Mouse (Mus musculus): ENCODE measurements around the gene Zbtb48. TPM values are rescaled to one million over a fixed set of nuclear protein-coding genes. Genes with fewer than 3 reads are reported as not detected.

Zbtb48 gene
- total and polyA plus RNA-seq, 3 experiments: 9.8 to 13.9 (median 13.4) TPM

DNA sequence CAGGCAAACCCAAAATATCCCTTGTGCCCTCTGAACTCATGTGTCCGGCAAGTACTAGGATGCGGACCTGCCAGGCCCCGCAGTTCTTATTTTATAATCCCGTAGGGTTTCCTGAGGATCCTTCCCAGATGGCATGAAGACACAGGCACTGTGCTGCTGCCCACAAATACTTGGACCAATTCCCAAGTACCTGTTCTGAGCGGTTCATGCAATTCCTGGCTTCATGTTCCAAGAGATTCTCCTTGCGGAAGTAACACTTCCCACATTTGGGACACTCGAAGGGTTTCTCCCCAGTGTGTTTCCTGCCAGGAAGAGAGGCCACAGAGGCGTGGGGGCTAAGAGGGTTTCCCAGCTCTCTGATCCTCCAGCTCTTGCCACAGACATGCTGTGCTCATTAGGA lies 5.0 kb downstream of the Zbtb48 start:
- Histone ChIP-seq H3K27me3 (ENCODE audit: insufficient read depth, low read length) (no peaks in the 10 kb centered on the region; the same call in 1 of the 2 replicates), H3K9me3 (replicated peaks) (no peaks in the 10 kb centered on the region), H3K4me1 (ENCODE audit: insufficient read depth, low read depth, low read length) (peaks cover 30% of the 10 kb centered on the region), H3K36me3 (replicated peaks) (peaks cover 93% of the 10 kb centered on the region), H3K4me3 (ENCODE audit: low read depth, low read length) (no peak overlapping the region)
- DNase-seq (ENCODE audit: low spot score) (no peak), ATAC-seq (ENCODE audit: extremely low read depth, insufficient number of reproducible peaks, low FRiP score, poor library complexity, severe bottlenecking) (no peak)
- TF ChIP-seq TAL1 (conservative IDR thresholded peaks at IDR 0.05; ENCODE audit: low read depth, low read length): no peak
- TF ChIP-seq POLR2AphosphoS5 (IDR thresholded peaks at IDR 0.05; ENCODE audit: insufficient replicate concordance, low read depth, low read length): no peak
- no peak for TF ChIP-seq GATA2 (IDR thresholded peaks at IDR 0.05; ENCODE audit: borderline replicate concordance, low read depth, low read length)
- no peak for TF ChIP-seq CTCF (IDR thresholded peaks at IDR 0.05; ENCODE audit: low read depth, low read length)
- no peak for TF ChIP-seq GATA1 (IDR thresholded peaks at IDR 0.05; ENCODE audit: borderline replicate concordance, low read length)

DNA sequence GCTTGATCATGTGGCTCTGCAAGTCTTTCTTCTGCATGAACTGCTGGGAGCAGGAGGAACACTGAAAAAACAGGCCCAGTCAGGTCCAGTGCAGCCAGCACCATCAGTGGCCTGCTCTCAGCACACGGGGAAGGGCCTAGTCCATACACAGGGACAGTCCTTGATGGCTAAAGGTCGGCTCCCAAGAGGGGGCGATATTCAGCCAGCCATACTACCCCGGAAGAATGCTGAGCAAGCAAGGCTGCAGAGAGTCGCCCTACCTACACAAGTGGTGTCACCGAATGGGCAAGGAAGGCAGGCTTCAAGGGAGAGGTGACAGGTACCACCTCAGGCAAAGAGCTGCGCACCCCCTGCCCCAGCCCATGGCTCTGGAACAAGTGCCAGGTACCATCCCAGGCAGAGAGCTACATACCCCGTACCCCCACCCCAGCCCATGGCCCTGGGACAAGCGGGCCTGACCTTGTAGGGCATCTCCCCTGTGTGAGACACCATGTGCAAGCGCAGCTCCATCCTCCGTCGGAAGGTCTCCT lies 5.8 kb downstream of the Zbtb48 start:
- peaks cover 100% of the 10 kb centered on the region for H3K36me3 ChIP-seq (replicated peaks)
- H3K4me1 ChIP-seq (ENCODE audit: insufficient read depth, low read depth, low read length): peaks cover 28% of the 10 kb centered on the region
- no peaks in the 10 kb centered on the region; the same call in 1 of the 2 replicates for H3K27me3 ChIP-seq (ENCODE audit: insufficient read depth, low read length)
- ATAC-seq (ENCODE audit: extremely low read depth, insufficient number of reproducible peaks, low FRiP score, poor library complexity, severe bottlenecking) (no peak), DNase-seq (ENCODE audit: low spot score) (no peak)
- no peaks in the 10 kb centered on the region for H3K9me3 ChIP-seq (replicated peaks)
- H3K4me3 ChIP-seq (ENCODE audit: low read depth, low read length): no peak overlapping the region
- TF ChIP-seq GATA1 (IDR thresholded peaks at IDR 0.05; ENCODE audit: borderline replicate concordance, low read length) (no peak), TAL1 (conservative IDR thresholded peaks at IDR 0.05; ENCODE audit: low read depth, low read length) (no peak), POLR2AphosphoS5 (IDR thresholded peaks at IDR 0.05; ENCODE audit: insufficient replicate concordance, low read depth, low read length) (no peak), GATA2 (IDR thresholded peaks at IDR 0.05; ENCODE audit: borderline replicate concordance, low read depth, low read length) (no peak), CTCF (IDR thresholded peaks at IDR 0.05; ENCODE audit: low read depth, low read length) (no peak)

DNA sequence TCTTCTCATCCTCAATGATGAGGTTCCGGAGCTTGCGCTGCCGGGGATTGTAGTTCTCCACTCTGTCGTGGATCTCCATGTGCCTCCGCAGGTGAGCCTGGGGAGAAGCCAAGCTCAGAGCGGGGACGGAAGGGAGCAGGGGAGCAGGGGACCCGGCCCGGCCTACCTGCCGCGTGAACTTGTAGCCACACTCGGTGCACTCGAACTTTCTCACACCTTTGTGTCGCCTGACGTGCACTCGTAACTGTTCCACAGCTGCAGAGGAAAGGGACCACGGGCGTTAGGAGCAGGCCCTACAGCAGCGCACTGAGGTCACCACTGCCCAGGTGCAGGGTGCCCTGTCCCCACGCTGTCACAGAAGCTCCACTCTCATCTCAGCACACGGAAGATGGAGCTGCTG lies 7.4 kb downstream of the Zbtb48 start:
- peaks cover 13% of the 10 kb centered on the region for H3K4me1 ChIP-seq (ENCODE audit: insufficient read depth, low read depth, low read length)
- peaks cover 100% of the 10 kb centered on the region for H3K36me3 ChIP-seq (replicated peaks)
- TF ChIP-seq GATA1 (IDR thresholded peaks at IDR 0.05; ENCODE audit: borderline replicate concordance, low read length): no peak
- TF ChIP-seq GATA2 (IDR thresholded peaks at IDR 0.05; ENCODE audit: borderline replicate concordance, low read depth, low read length): no peak
- TF ChIP-seq TAL1 (conservative IDR thresholded peaks at IDR 0.05; ENCODE audit: low read depth, low read length): no peak
- no peak for TF ChIP-seq POLR2AphosphoS5 (IDR thresholded peaks at IDR 0.05; ENCODE audit: insufficient replicate concordance, low read depth, low read length)
- TF ChIP-seq CTCF (IDR thresholded peaks at IDR 0.05; ENCODE audit: low read depth, low read length): no peak
- no peak overlapping the region; the same call in 1 of the 2 replicates for H3K4me3 ChIP-seq (ENCODE audit: low read depth, low read length)
- DNase-seq (ENCODE audit: low spot score): no peak
- no peaks in the 10 kb centered on the region for H3K9me3 ChIP-seq (replicated peaks)
- ATAC-seq (ENCODE audit: extremely low read depth, insufficient number of reproducible peaks, low FRiP score, poor library complexity, severe bottlenecking): no peak
- H3K27me3 ChIP-seq (ENCODE audit: insufficient read depth, low read length): no peaks in the 10 kb centered on the region; the same call in 1 of the 2 replicates

DNA sequence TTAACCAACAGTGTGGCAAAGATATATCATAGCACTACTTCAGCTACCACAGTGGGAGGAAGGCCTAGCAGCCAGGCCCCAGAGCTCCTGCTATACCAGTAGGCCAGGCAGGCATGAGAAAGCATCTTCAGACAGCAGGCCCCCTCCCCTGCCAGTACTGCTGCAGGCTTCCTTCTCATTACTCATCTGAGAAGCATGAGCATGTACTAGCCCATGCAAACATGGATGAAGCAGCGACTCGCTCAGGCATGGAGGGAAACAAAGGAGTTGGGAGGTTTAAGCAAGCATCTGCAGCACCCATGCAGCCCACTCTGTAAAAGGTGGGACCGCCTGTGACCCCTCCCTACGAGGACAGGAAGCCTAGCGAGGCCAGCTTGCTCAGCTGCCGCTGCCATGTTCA lies 8.4 kb downstream of the Zbtb48 start:
- no peak for DNase-seq (ENCODE audit: low spot score)
- no peak for ATAC-seq (ENCODE audit: extremely low read depth, insufficient number of reproducible peaks, low FRiP score, poor library complexity, severe bottlenecking)

DNA sequence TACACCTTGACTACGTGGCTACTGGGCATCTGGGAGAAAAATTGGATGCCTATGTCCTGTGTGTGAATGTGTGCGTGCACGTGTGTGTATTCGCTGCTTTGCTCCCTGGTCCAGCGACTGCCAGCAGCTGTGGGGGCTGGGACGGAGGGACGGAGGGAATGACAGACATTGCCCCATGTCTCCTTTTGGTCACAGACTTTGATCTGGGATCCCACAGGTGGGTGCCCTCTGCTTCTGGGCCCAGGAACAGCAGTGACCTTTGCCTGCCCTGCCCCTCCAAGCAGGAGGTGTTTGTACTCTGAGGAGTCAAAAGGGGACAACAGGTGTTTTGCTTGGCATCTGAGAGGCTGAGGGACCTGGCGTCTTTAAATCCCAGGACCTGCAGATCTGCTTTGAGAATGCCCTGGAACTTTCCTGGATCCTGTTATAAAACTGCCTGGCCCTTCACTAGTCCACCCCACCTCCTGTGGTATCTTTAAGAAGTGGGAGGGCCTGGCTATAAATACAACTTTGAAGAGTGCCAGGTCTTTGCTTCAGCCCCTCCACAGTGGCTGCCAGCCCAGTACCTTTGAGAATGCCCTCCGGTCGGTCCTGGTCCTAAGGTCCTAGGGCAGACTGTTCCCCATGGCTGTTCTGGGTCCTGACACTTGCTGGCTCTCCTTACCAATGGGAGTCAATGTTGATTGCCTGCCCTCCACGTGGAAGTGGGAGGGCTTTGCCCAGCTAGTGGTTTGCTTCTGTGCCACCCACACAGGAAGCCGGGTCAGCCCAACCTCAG lies 14.2 kb downstream of the Zbtb48 start:
- TF ChIP-seq TAL1 (conservative IDR thresholded peaks at IDR 0.05; ENCODE audit: low read depth, low read length) (no peak), GATA1 (IDR thresholded peaks at IDR 0.05; ENCODE audit: borderline replicate concordance, low read length) (no peak), CTCF (IDR thresholded peaks at IDR 0.05; ENCODE audit: low read depth, low read length) (no peak), POLR2AphosphoS5 (IDR thresholded peaks at IDR 0.05; ENCODE audit: insufficient replicate concordance, low read depth, low read length) (no peak), GATA2 (IDR thresholded peaks at IDR 0.05; ENCODE audit: borderline replicate concordance, low read depth, low read length) (no peak)
- H3K36me3 ChIP-seq (replicated peaks): peaks cover 79% of the 10 kb centered on the region
- peaks cover 4% of the 10 kb centered on the region for H3K27me3 ChIP-seq (ENCODE audit: insufficient read depth, low read length)
- no peaks in the 10 kb centered on the region for H3K9me3 ChIP-seq (replicated peaks)
- ATAC-seq (ENCODE audit: extremely low read depth, insufficient number of reproducible peaks, low FRiP score, poor library complexity, severe bottlenecking) (no peak), DNase-seq (ENCODE audit: low spot score) (no peak)
- peaks cover 52% of the 10 kb centered on the region for H3K4me1 ChIP-seq (ENCODE audit: insufficient read depth, low read depth, low read length)
- H3K4me3 ChIP-seq (ENCODE audit: low read depth, low read length): no peak overlapping the region

More for the DNA sequence above, 8.4 kb downstream of the Zbtb48 start:
- H3K36me3 ChIP-seq (replicated peaks): peaks cover 100% of the 10 kb centered on the region
- H3K9me3 ChIP-seq (replicated peaks): no peaks in the 10 kb centered on the region
- no peak overlapping the region for H3K4me3 ChIP-seq (ENCODE audit: low read depth, low read length)
- TF ChIP-seq GATA1 (IDR thresholded peaks at IDR 0.05; ENCODE audit: borderline replicate concordance, low read length) (no peak), TAL1 (conservative IDR thresholded peaks at IDR 0.05; ENCODE audit: low read depth, low read length) (no peak), CTCF (IDR thresholded peaks at IDR 0.05; ENCODE audit: low read depth, low read length) (no peak), POLR2AphosphoS5 (IDR thresholded peaks at IDR 0.05; ENCODE audit: insufficient replicate concordance, low read depth, low read length) (no peak), GATA2 (IDR thresholded peaks at IDR 0.05; ENCODE audit: borderline replicate concordance, low read depth, low read length) (no peak)
- H3K27me3 ChIP-seq (ENCODE audit: insufficient read depth, low read length): no peaks in the 10 kb centered on the region; the same call in 1 of the 2 replicates
- H3K4me1 ChIP-seq (ENCODE audit: insufficient read depth, low read depth, low read length): peaks cover 6% of the 10 kb centered on the region; the same call in 1 of the 2 replicates

DNA sequence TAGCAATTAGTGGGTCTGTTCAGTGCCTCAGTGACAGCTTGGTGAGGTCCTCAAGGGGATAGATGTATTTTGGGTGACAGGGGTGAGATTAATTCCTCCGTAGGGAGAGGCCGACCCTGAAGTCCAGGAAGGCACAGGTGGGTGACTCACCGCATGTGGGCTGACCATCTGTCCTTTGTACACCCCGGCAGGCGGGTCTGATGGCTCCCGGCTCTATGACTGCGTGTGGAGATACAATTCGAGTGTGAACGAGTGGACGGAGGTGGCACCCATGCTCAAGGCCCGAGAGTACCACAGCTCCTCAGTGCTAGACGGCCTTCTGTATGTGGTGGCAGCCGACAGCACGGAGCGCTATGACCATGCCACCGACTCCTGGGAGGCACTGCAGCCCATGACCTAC lies 15.4 kb downstream of the Zbtb48 start:
- no peaks in the 10 kb centered on the region for H3K9me3 ChIP-seq (replicated peaks)
- peaks cover 68% of the 10 kb centered on the region for H3K36me3 ChIP-seq (replicated peaks)
- DNase-seq (ENCODE audit: low spot score) (no peak), ATAC-seq (ENCODE audit: extremely low read depth, insufficient number of reproducible peaks, low FRiP score, poor library complexity, severe bottlenecking) (no peak)
- H3K27me3 ChIP-seq (ENCODE audit: insufficient read depth, low read length): peaks cover 16% of the 10 kb centered on the region
- TF ChIP-seq TAL1 (conservative IDR thresholded peaks at IDR 0.05; ENCODE audit: low read depth, low read length): no peak
- H3K4me1 ChIP-seq (ENCODE audit: insufficient read depth, low read depth, low read length): peaks cover 61% of the 10 kb centered on the region
- H3K4me3 ChIP-seq (ENCODE audit: low read depth, low read length): peak overlapping the region; percentile 17; the same call in 1 of the 2 replicates
